Mouse (Mus musculus) limb, embryonic 14.5 days (tissue): ENCODE measurements around the gene Rfx2. TPM values are rescaled to one million over a fixed set of nuclear protein-coding genes. Genes with fewer than 3 reads are reported as not detected.

ENCODE experiments used
- ATAC-seq: fragments of 200-750 bp; cut with Nextera tagmentation; 2 replicates; pipeline ENCODE4 v1.8.0; 2017; ENCODE audit warnings: low read depth, moderate number of reproducible peaks, moderate TSS enrichment; ENCODE audit not compliant: low FRiP score
- DNase-seq: peaks from one replicate; pipeline ENCODE4 v3.0.0-alpha.2; 2015; ENCODE audit warnings: low spot score
- H3K27ac ChIP-seq: fragments of 300-500 bp; sonication (generic); replicated peaks from 2 replicates; pipeline ENCODE4 v1.5.1; 2014; ENCODE audit warnings: low read depth, mild to moderate bottlenecking, low read length, moderate library complexity, mixed read lengths
- H3K27me3 ChIP-seq: fragments of 300-500 bp; sonication (generic); 2 replicates; pipeline ENCODE4 v1.6.1; 2014; ENCODE audit warnings: low read length, mixed read lengths; ENCODE audit not compliant: control insufficient read depth, insufficient read depth
- H3K36me3 ChIP-seq: fragments of 300-500 bp; sonication (generic); 2 replicates; pipeline ENCODE4 v1.6.1; 2014; ENCODE audit warnings: mild to moderate bottlenecking, low read length, moderate library complexity, mixed read lengths; ENCODE audit not compliant: control insufficient read depth, insufficient read depth
- H3K4me1 ChIP-seq: fragments of 300-500 bp; sonication (generic); 2 replicates; pipeline ENCODE4 v1.6.1; 2014; ENCODE audit warnings: antibody characterized with exemption, low read length, mixed read lengths; ENCODE audit not compliant: control insufficient read depth, insufficient read depth
- H3K4me2 ChIP-seq: fragments of 300-500 bp; sonication (generic); replicated peaks from 2 replicates; pipeline ENCODE4 v1.6.1; 2014; ENCODE audit warnings: low read depth, mild to moderate bottlenecking, low read length, moderate library complexity; ENCODE audit not compliant: severe bottlenecking
- H3K4me3 ChIP-seq: fragments of 300-500 bp; sonication (generic); replicated peaks from 2 replicates; pipeline ENCODE4 v1.5.1; 2014; ENCODE audit warnings: low read length
- H3K9ac ChIP-seq: fragments of 300-500 bp; sonication (generic); 2 replicates; pipeline ENCODE4 v1.6.1; 2014; ENCODE audit warnings: mild to moderate bottlenecking, low read depth, low read length, moderate library complexity; ENCODE audit not compliant: severe bottlenecking
- H3K9me3 ChIP-seq: fragments of 300-500 bp; sonication (generic); 2 replicates; pipeline ENCODE4 v1.6.1; 2016; ENCODE audit warnings: low read length; ENCODE audit not compliant: control insufficient read depth
- POLR2A ChIP-seq: fragments of 200-500 bp; IDR thresholded peaks from 2 replicates; pipeline ENCODE4 v1.8.0; 2012; ENCODE audit warnings: inconsistent platforms, mild to moderate bottlenecking, moderate library complexity, borderline replicate concordance; ENCODE audit not compliant: insufficient read depth, insufficient read length; ENCODE audit errors: extremely low read depth
- WGBS: fragments of 180-500 bp; shearing (Covaris S2); extraction: QIAGEN DNeasy Blood & Tissue Kit; methylation state at CpG from one replicate; pipeline ENCODE4 v1.1.7; 2014; 5-methylcytosine and 5-hydroxymethylcytosine counted together
- polyA plus RNA-seq, 2 experiments: library from polyadenylated mRNA; depleted of rRNA in 1 of 2; stranded (reverse) in 1 of 2; unstranded in 1 of 2; fragments of >200 nt; fragmentation: Nextera tagmentation in 1 of 2; extraction: Ambion mirVana in 1 of 2; gene quantifications; 2 replicates each; pipeline versions ENCODE4 v1.2.1 to v1.2.3; 2012 to 2014

Gene Rfx2
- polyA plus RNA-seq, 2 experiments, result 4.2 to 8.2 TPM

- no peak for DNase-seq
- Histone ChIP-seq H3K9me3 (no peaks in the 10 kb centered on the region), H3K36me3 (peaks cover 24% of the 10 kb centered on the region), H3K4me2 (peak overlapping the region; percentile 73), H3K27ac (no peak overlapping the region), H3K27me3 (no peaks in the 10 kb centered on the region), H3K9ac (no peak overlapping the region), H3K4me1 (peaks cover 15% of the 10 kb centered on the region), H3K4me3 (peak overlapping the region; percentile 87)
- no peak for TF ChIP-seq POLR2A
- ATAC-seq, result no peak
- WGBS, result 84% methylated on average over 8 of the region's 8 CpGs
These were observed 67.0 kb downstream of the Rfx2 start for GRCm38 (mm10) chr17:56763741-56764250.

- Histone ChIP-seq H3K9me3 (no peaks in the 10 kb centered on the region), H3K4me2 (0 out of 2 replicates have a peak overlapping the region, but pooled peaks have one; percentile 79), H3K4me1 (peaks cover 16% of the 10 kb centered on the region), H3K36me3 (peaks cover 17% of the 10 kb centered on the region), H3K27me3 (no peaks in the 10 kb centered on the region), H3K4me3 (no peak overlapping the region), H3K9ac (no peak overlapping the region), H3K27ac (no peak overlapping the region)
- ATAC-seq, result no peak
- DNase-seq, result no peak
- TF ChIP-seq POLR2A, result no peak
- WGBS, result 54% methylated on average over 27 of the region's 27 CpGs
These were observed 67.8 kb downstream of the Rfx2 start for GRCm38 (mm10) chr17:56762769-56763731.

GRCm38 (mm10) chr17:56761991-56762410 is 68.8 kb downstream of the Rfx2 start:
- DNase-seq (peak; percentile 89), ATAC-seq (peak; percentile 38)
- no peaks in the 10 kb centered on the region for H3K9me3 ChIP-seq
- peaks cover 22% of the 10 kb centered on the region for H3K4me1 ChIP-seq
- peak overlapping the region; percentile 15; the same call in 1 of the 2 replicates for H3K27ac ChIP-seq
- H3K27me3 ChIP-seq, result no peaks in the 10 kb centered on the region
- H3K36me3 ChIP-seq, result 0 out of 2 replicates have a peak, but pooled peaks cover 6% of the 10 kb centered on the region
- no peak for TF ChIP-seq POLR2A
- peak overlapping the region; percentile 9 for H3K9ac ChIP-seq
- peak overlapping the region; percentile 36 for H3K4me3 ChIP-seq
- WGBS, result under 1% methylated on average over 22 of the region's 28 CpGs
- peak overlapping the region; percentile 79 for H3K4me2 ChIP-seq

GRCm38 (mm10) chr17:56761077-56761476 is 69.7 kb downstream of the Rfx2 start:
- WGBS, result 51% methylated on average over 3 of the region's 3 CpGs
- DNase-seq, result no peak
- Histone ChIP-seq H3K27me3 (0 out of 2 replicates have a peak, but pooled peaks cover 4% of the 10 kb centered on the region), H3K27ac (no peak overlapping the region), H3K4me3 (no peak overlapping the region), H3K4me1 (peaks cover 22% of the 10 kb centered on the region), H3K9me3 (no peaks in the 10 kb centered on the region), H3K9ac (no peak overlapping the region), H3K36me3 (no peaks in the 10 kb centered on the region), H3K4me2 (no peak overlapping the region)
- no peak for ATAC-seq
- no peak for TF ChIP-seq POLR2A

- TF ChIP-seq POLR2A, result no peak
- Histone ChIP-seq H3K27ac (no peak overlapping the region), H3K4me1 (peaks cover 22% of the 10 kb centered on the region), H3K36me3 (no peaks in the 10 kb centered on the region), H3K9me3 (no peaks in the 10 kb centered on the region), H3K9ac (no peak overlapping the region), H3K4me3 (no peak overlapping the region), H3K27me3 (peaks cover 22% of the 10 kb centered on the region), H3K4me2 (no peak overlapping the region)
- 25% methylated on average over 7 of the region's 7 CpGs for WGBS
- no peak for ATAC-seq
- DNase-seq, result no peak
These were observed 71.6 kb downstream of the Rfx2 start for GRCm38 (mm10) chr17:56759261-56759660.
